Mouse (Mus musculus) hindbrain, embryonic 11.5 days (tissue): ENCODE results near the gene Prpsap1. TPM values are rescaled to one million over a fixed set of nuclear protein-coding genes. Genes with fewer than 3 reads are reported as not detected.

Source experiments
- polyA plus RNA-seq: library from polyadenylated mRNA; unstranded; fragments of >200 nt; fragmentation: Nextera tagmentation; extraction: Ambion mirVana; gene quantifications from 2 replicates; pipeline ENCODE4 v1.2.1, GENCODE M21; 2014

Prpsap1 gene
- polyA plus RNA-seq, 1 experiment from 2014 or later = 169 TPM

Other genes with a start within 250 kb of the Prpsap1 start
- gene Srp68, start 220.0 kb downstream of the Prpsap1 start, polyA plus RNA-seq = 72.4 and 74.0 TPM in 2 replicates
- gene Galr2, start 213.3 kb downstream of the Prpsap1 start, polyA plus RNA-seq = 0.42 and 0.54 TPM in 2 replicates
- gene Exoc7, start 187.0 kb downstream of the Prpsap1 start, polyA plus RNA-seq = 66.2 and 68.3 TPM in 2 replicates
- gene Foxj1, start 158.8 kb downstream of the Prpsap1 start, polyA plus RNA-seq = 10.0 and 10.1 TPM in 2 replicates
- 16.0 and 23.1 TPM in 2 replicates for gene Rnf157, start 81.2 kb downstream of the Prpsap1 start, polyA plus RNA-seq
- gene Ubald2, start 60.1 kb downstream of the Prpsap1 start, polyA plus RNA-seq = 77.9 and 81.2 TPM in 2 replicates
- gene Qrich2, start 28.0 kb downstream of the Prpsap1 start, polyA plus RNA-seq = 0.17 TPM in 1 of 2 replicates, not detected in the other
- gene Sphk1, start 36.7 kb upstream of the Prpsap1 start, polyA plus RNA-seq = 8.1 and 10.0 TPM in 2 replicates
- 17.5 and 18.8 TPM in 2 replicates for gene Ube2o, start 87.2 kb upstream of the Prpsap1 start, polyA plus RNA-seq
- gene Aanat, start 92.2 kb upstream of the Prpsap1 start, polyA plus RNA-seq = not detected in 2 replicates
- gene Rhbdf2, start 132.8 kb upstream of the Prpsap1 start, polyA plus RNA-seq = 2.1 and 2.7 TPM in 2 replicates
- gene Prcd, start 159.3 kb upstream of the Prpsap1 start, polyA plus RNA-seq = 0.32 and 0.43 TPM in 2 replicates
- gene Cygb, start 160.1 kb upstream of the Prpsap1 start, polyA plus RNA-seq = 2.4 and 2.8 TPM in 2 replicates